Mouse (Mus musculus): ENCODE measurements at regions not wholly inside any gene's neighbourhood (a gene's known extent, or its start where the extent isn't known, plus 50 kb on each side); places are given as distances from the start of the nearest gene placed in this dataset.
A peak's percentile ranks its signal among the peaks of the same experiment; 100 is the strongest.

GRCm38 (mm10) chr13:97616919-97617318, 143.5 kb downstream of the Gm10260 start:
- no peak for DNase-seq (ENCODE audit: inconsistent ontology term)

DNA sequence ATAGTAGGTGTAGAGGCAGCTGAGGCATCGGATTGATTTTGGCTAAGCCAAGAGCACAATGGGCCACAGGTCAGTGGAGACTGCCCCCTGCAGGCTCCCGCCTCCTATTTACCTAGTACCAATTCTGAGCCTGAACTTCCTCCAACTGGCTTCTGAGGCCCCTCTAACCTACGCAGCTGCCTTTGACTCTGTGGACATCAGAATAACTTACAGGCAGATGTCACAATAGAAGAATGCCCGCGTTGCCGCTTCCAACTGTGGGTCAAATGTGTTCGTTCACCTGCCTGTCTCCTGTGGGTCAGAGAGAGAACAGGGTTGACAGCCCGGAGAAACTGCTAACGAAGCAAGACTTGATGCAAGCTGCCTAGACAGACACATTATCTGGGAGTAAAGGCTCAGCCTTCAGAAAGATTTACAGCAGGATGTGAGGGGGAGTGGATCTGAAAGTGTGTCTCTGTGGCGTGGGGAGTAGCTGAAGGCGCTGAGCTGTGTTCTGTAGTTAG, 153.2 kb downstream of the Gm10260 start:
- no peak for DNase-seq (ENCODE audit: inconsistent ontology term)

DNA sequence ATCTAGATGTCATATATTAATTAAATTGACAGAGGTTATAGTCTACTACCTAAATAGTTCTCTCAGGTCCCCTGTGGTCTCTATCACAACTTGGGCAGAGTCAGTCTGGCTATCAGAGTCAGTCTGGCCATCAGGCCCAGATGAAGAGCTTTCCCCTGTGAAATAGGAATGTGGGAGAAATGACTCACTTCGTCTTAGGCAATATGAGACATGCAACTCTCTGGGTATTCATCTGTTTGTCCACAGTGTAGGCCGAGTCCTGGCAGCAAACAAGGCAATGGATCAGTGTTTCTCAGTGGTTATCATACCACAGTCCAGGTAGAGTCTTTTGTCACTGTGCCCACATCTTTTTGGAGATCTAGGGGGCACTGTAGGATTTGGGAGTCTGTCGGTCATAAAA, 156.0 kb downstream of the Gm10260 start:
- peak; percentile 69 for DNase-seq (ENCODE audit: inconsistent ontology term)

DNA sequence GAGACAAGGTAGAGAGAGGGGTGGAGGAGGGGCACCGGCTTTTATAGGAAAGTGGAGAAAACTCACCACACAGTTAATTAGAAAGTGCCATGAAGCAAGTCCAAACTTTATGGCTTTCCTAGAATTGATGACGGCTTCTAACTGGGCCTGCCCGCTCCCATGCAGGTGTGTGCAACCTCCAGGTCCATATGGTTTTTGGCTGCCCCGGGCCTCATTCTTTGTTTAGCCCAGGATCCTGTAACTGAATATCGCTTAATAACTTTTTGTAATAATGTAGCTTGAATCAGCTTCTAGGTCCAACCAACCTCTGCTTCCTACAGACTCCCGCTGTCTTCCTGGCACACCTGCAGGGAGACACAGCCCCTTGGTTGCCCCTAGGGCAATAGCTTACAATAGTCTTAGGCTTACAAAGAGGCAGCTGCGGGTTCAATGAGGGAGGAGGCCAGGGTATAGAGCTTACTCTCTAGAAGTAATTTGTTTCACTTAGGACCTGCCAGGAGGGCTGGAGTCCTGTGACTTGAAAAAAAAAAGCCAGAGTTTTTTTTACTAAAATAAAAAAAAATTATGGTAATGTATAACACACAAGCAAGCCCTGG, 159.2 kb downstream of the Gm10260 start:
- DNase-seq (ENCODE audit: inconsistent ontology term) = no peak

GRCm38 (mm10) chr13:97600136-97600535, 160.3 kb downstream of the Gm10260 start:
- DNase-seq (ENCODE audit: inconsistent ontology term) = no peak

DNA sequence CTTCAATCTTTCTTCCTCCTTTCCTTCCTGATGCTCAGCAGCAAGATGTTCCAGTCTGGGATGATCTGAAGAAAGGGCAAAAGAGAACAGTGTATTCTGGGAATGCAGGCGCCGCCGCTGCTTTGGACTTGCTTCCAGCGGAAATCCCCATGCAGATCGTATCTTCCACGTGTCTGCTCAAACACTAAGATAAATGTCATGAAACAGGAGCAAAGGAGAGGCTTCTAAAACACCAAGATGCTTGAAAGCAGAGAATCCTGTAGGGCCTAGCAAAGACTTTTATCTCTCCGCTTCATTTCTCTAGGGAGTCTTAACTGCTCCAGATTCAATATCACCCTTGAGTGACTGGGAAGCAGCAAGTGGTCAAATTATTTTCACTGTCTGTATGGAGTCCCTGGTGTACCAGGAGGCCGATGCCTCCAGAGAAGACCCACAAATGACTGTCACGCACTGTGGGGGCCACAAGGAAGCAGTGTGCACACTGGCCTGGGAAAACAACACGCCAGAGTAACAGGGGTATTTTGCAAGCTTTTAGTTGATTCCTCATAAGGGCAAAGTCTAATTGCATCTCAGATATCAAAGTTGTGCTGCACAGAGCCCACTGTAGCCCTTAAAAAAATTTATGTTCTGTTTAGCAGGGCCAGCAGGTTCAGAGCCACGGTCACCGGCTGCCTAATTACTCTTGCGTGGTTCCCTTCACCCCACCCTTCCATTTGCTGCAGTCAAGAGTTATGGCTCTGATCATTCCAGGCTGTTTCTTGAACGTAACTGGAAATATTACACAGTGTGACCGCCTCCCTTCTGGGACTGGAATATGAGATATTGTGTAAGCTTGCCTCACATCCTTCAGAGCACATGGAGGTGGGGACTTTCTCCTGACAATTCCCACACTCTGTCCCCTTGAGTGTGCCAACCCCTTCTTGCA, 161.7 kb downstream of the Gm10260 start:
- DNase-seq (ENCODE audit: inconsistent ontology term) = no peak

- DNase-seq (ENCODE audit: inconsistent ontology term) = no peak
Observed at GRCm38 (mm10) chr13:97594851-97595250, 165.6 kb downstream of the Gm10260 start.

- DNase-seq (ENCODE audit: inconsistent ontology term) = no peak
Observed at GRCm38 (mm10) chr13:97589626-97590025, 170.8 kb downstream of the Gm10260 start.

DNA sequence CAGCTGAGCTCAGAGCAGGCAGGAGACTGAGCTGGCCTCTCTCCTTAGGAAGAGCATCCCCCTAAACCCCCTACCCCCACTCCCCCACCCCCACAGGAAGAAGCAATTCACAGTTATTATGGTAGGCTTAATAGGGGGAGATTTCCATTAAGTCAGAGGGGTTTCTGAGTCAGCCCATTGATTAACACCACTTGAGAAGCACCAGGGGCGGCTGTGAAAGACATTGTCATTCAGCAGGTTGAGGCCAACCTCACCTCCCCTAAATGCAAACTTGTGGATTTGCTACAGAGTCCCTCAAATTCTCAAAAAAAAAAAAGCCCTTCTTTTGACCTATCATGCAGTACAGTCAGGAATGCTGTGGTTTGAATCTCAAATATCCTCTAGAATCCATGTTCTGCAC, 172.3 kb downstream of the Gm10260 start:
- no peak for DNase-seq (ENCODE audit: inconsistent ontology term)

DNA sequence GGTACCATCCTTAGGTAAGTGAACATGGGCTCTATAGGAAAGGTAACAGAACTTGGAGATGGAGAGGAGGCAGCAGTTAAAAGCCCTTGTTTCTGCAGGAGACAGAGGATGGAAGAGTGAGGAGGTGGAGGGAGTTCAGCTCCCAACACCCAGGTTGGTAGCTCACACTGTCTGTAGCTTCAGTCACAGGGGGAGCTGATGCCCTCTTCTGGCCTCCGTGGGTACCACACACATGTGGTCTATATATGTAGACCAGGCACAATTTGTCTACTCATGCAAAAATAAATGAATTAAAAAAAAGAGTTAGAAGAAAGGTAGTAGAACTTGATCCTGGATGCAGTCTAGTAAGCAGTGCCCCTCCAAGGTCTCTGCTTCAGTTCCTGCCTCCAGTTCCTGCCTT, 173.3 kb downstream of the Gm10260 start:
- DNase-seq (ENCODE audit: inconsistent ontology term) = no peak

GRCm38 (mm10) chr13:97584045-97584444, 176.4 kb downstream of the Gm10260 start:
- DNase-seq (ENCODE audit: inconsistent ontology term) = no peak

GRCm38 (mm10) chr13:97581380-97581779, 179.1 kb downstream of the Gm10260 start:
- DNase-seq (ENCODE audit: inconsistent ontology term) = no peak

- DNase-seq (ENCODE audit: inconsistent ontology term) = peak; percentile 89
Observed at GRCm38 (mm10) chr13:97580241-97580874, 180.1 kb downstream of the Gm10260 start.

GRCm38 (mm10) chr13:97578595-97578994, 181.8 kb downstream of the Gm10260 start:
- no peak for DNase-seq (ENCODE audit: inconsistent ontology term)

DNA sequence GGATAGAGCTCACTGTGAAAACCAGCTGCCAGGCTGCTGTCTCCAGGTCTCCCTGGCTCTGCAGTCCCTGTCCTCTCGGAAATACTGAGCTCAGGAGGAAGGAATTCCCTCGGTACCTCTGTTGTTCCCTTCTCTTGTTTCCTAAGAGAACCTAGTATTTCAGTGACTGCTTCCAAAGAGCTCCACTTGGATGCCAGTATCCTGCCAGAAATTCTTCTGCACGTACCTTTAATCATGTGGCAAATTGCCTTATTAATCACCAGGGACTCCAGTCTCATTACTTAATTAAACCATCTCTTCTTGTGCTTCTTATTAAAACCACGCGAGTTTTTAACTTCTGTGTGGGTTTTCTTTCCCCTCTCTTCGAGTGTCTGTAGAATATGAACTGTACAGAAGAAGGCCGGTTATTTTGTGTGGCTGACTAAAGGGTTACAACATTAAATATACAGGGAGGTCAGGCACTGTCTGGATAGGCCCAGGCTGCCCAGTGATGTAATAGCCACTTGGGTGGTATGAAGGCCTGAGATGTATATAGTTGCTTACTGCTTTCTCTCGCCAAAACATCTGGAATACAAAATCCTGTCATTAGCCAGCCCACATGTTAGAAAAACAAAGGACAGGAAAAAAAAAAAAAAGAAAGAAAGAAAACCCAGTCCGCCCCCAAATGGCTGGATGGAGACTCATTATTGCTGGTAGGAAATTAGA, 183.2 kb downstream of the Gm10260 start:
- peak; percentile 86 for DNase-seq (ENCODE audit: inconsistent ontology term)

GRCm38 (mm10) chr13:97573601-97574000, 186.8 kb downstream of the Gm10260 start:
- DNase-seq (ENCODE audit: inconsistent ontology term) = no peak

DNA sequence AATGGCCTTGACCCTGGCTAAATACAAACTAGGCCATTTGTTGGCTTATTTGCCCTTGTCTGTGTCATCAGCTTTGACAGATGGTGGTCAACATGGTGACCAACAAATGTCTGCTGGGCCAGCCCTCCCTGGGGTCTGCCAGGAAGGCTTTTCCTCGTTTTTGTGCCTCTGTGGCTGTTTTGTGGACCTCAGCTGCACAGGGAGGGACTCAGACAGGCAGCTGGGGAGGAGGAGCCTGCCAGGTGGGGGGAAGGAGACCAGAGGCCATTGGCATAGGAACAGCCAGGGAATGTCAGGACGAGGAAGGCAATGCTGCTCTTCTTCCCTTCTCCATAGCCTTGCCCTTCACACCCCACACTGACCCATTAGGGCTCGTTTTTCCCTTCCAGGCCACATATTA, 188.1 kb downstream of the Gm10260 start:
- no peak for DNase-seq (ENCODE audit: inconsistent ontology term)

GRCm38 (mm10) chr13:97570009-97570408, 190.4 kb downstream of the Gm10260 start:
- DNase-seq (ENCODE audit: inconsistent ontology term) = no peak

DNA sequence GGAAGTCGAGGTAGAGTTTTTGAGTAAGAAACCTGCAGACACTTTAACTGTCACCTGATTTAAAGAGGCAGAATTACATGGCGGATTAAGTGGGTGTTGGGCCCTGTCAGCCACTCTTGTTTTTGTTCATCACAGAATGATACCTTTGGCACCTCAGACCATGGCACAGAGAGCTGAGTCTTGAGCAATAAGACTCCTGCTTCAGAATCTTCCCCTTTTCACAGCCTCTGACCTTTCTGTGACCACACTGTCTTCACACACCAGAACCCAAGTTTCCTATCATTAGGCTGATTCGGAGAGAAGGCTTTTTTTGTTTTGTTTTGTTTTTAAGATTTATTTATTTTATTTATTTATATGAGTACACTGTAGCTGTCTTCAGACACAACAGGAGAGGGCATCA, 192.8 kb downstream of the Gm10260 start:
- no peak for DNase-seq (ENCODE audit: inconsistent ontology term)

GRCm38 (mm10) chr13:97566071-97566470, 194.4 kb downstream of the Gm10260 start:
- peak; percentile 36 for DNase-seq (ENCODE audit: inconsistent ontology term)

DNA sequence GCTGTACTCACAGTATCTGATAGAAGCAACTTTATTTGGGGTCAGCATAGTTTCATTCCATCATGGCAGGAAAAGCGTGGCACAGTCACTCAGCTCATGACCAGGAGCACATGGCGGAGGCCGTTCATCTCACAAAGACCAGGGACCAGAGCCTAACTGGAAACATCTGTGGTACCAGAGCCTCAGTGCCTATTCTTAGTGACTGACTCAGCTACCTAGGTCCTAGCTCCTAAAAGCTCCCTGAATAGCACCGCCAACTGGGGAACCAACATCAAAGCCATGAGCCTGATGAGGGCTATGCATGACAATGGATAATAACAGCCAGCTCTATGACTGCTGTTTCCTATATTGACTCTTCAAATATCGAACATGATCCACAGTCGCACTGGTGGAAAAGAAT, 198.2 kb downstream of the Gm10260 start:
- no peak for DNase-seq (ENCODE audit: inconsistent ontology term)

GRCm38 (mm10) chr13:97560789-97561188, 199.6 kb downstream of the Gm10260 start:
- DNase-seq (ENCODE audit: inconsistent ontology term) = no peak

All from Muller cell, postnatal 12 days (primary cell).